Mouse (Mus musculus) thymus, adult 18-20 months (tissue): ENCODE data around the gene Ankef1.

ENCODE experiments used
- DNase-seq, 2 experiments: peaks; one replicate each; pipeline ENCODE4 v3.0.0; 2022; ENCODE audit warnings: mixed read lengths in 2 of 2

The Ankef1 gene

DNA sequence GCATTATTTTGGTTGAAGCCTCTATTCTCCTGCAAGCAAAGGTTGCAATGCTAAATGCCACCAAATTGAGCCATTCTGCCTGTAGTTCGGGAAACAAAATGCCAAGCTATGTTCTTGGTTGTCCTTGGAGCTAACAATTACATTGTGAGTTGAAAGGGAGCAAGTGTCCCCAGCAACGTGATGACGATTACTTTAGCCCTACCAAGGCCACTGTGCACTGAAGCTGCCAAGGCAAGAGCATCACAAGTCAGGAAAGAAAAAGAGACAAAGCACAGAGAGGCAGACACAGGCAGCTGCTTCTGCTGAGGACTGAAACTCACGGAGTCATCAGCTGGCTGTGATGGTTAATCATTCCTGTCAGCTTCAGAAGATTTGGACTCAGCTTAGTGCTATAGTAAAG lies 99.5 kb downstream of the Ankef1 start:
- no peak for DNase-seq
